ENCODE assay signal across 10 mouse cellular contexts in genomic region chr1:78501856-78502255, GRCm38 (mm10). TPM values are rescaled to one million over a fixed set of nuclear protein-coding genes. Genes with fewer than 3 reads are reported as not detected.
DNase-seq lines count a peak whose midpoint lies in the region; ATAC-seq and TF ChIP-seq lines count a peak whose summit lies in the region.
"Not testable (repeated sequence)": the region's sequence is repeated elsewhere in the genome, so short reads cannot be mapped to it uniquely, and the experiment has no call there.
"Had no signal": no experiment of that assay in that cellular context is flagged by ENCODE, and none has a peak within 500 bp of the region (broad histone marks: within the 10 kb centered on the region; RNA-seq: fewer than 3 reads in every experiment).

No protein-coding gene starts in this region.

- H3K27me3 ChIP-seq in intestine, embryonic 14.5 days (replicated peaks; ENCODE audit: control insufficient read depth, insufficient read depth, low read length); intestine, postnatal 0 days (replicated peaks; ENCODE audit: control insufficient read depth, insufficient read depth, low read length): not testable (repeated sequence)

- not testable (repeated sequence) for H3K9me3 ChIP-seq in intestine, embryonic 14.5 days (ENCODE audit: control insufficient read depth, low read length); intestine, postnatal 0 days (ENCODE audit: control insufficient read depth)

- 88% methylated on average over 12 of the region's 12 CpGs for WGBS in intestine, embryonic 14.5 days
- 69% methylated on average over 12 of the region's 12 CpGs for WGBS in intestine, postnatal 0 days

- TF ChIP-seq CTCF in intestine, postnatal 0 days (IDR thresholded peaks at IDR 0.05; ENCODE audit: low read depth): not testable (repeated sequence)

- not testable (repeated sequence) for H3K4me1 ChIP-seq in intestine, embryonic 14.5 days (replicated peaks; ENCODE audit: control insufficient read depth, insufficient read depth, low read length); intestine, postnatal 0 days (replicated peaks; ENCODE audit: control insufficient read depth, insufficient read depth, low read length)

- not testable (repeated sequence) for H3K36me3 ChIP-seq in intestine, embryonic 14.5 days (ENCODE audit: control insufficient read depth, insufficient read depth, low read length); intestine, postnatal 0 days (ENCODE audit: control insufficient read depth, insufficient read depth)

- not testable (repeated sequence) for H3K9ac ChIP-seq in intestine, embryonic 14.5 days (ENCODE audit: low read length); intestine, postnatal 0 days (ENCODE audit: low read depth, low read length)

- peak; percentile 32 for DNase-seq in intestine, embryonic 14.5 days (ENCODE audit: low spot score)
- peak; percentile 33 for DNase-seq in kidney, adult 18-20 months
- DNase-seq in kidney, adult 8-10 months: peak; percentile 43 to 55
- peak; percentile 15 for DNase-seq in kidney, postnatal 14 days
- DNase-seq in kidney, postnatal 36 days: peak; percentile 43 to 60

- not testable (repeated sequence) for H3K4me2 ChIP-seq in intestine, embryonic 14.5 days (ENCODE audit: low read length)
- H3K4me2 ChIP-seq in intestine, postnatal 0 days (replicated peaks; ENCODE audit: low read depth): peak overlapping the region; percentile 21; the same call in 1 of the 2 replicates

- H3K27ac ChIP-seq in intestine, embryonic 14.5 days (ENCODE audit: low read depth): not testable (repeated sequence)
- peak overlapping the region; percentile 73; the same call in 1 of the 2 replicates for H3K27ac ChIP-seq in intestine, postnatal 0 days (ENCODE audit: low read depth, low read length)

- not testable (repeated sequence) for H3K4me3 ChIP-seq in intestine, embryonic 14.5 days (ENCODE audit: low read depth, low read length); intestine, postnatal 0 days (ENCODE audit: low read depth, low read length)

- not testable (repeated sequence) for ATAC-seq in intestine, embryonic 14.5 days (replicated peaks; ENCODE audit: low FRiP score, low TSS enrichment, low read depth); intestine, postnatal 0 days

RNA-seq across cellular contexts. Expression of gene Mogat1, which starts 8.9 kb away (rescaled TPM):
- polyA plus RNA-seq in intestine, embryonic 14.5 days (2014; fragmentation: Nextera tagmentation; extraction: Ambion mirVana): 0.16 TPM in 1 of 2 replicates, not detected in the other
- 0.44 and 0.98 TPM in 2 replicates for polyA plus RNA-seq in intestine, postnatal 0 days (2015; fragmentation: Nextera tagmentation; extraction: Ambion mirVana)
- polyA plus RNA-seq: C2C12; erythroblast, embryonic 14.5 days; forebrain, embryonic 12.5 days; forebrain, embryonic 14.5 days had no signal

RNA-seq across cellular contexts. Expression of gene BC035947, which starts 10.1 kb away (rescaled TPM):
- 0.16 TPM in 1 of 2 replicates, not detected in the other for polyA plus RNA-seq in intestine, embryonic 14.5 days (2014; fragmentation: Nextera tagmentation; extraction: Ambion mirVana)
- 3.6 and 5.6 TPM in 2 replicates for polyA plus RNA-seq in intestine, postnatal 0 days (2015; fragmentation: Nextera tagmentation; extraction: Ambion mirVana)
- polyA plus RNA-seq: C2C12; erythroblast, embryonic 14.5 days had no signal

RNA-seq across cellular contexts. Expression of gene Farsb, which starts 13.2 kb away (rescaled TPM):
- 167 and 177 TPM in 2 replicates for polyA plus RNA-seq in intestine, embryonic 14.5 days (2014; fragmentation: Nextera tagmentation; extraction: Ambion mirVana)
- polyA plus RNA-seq in intestine, postnatal 0 days (2015; fragmentation: Nextera tagmentation; extraction: Ambion mirVana): 59.2 and 61.5 TPM in 2 replicates
